Mouse (Mus musculus) 3T3-L1 (cell line): Measurements from ENCODE around the gene Msl1.

ENCODE experiments used
- DNase-seq: peaks from one replicate; pipeline ENCODE4 v3.0.0-alpha.2; 2015; ENCODE audit warnings: low read depth, low spot score

Gene Msl1

DNA sequence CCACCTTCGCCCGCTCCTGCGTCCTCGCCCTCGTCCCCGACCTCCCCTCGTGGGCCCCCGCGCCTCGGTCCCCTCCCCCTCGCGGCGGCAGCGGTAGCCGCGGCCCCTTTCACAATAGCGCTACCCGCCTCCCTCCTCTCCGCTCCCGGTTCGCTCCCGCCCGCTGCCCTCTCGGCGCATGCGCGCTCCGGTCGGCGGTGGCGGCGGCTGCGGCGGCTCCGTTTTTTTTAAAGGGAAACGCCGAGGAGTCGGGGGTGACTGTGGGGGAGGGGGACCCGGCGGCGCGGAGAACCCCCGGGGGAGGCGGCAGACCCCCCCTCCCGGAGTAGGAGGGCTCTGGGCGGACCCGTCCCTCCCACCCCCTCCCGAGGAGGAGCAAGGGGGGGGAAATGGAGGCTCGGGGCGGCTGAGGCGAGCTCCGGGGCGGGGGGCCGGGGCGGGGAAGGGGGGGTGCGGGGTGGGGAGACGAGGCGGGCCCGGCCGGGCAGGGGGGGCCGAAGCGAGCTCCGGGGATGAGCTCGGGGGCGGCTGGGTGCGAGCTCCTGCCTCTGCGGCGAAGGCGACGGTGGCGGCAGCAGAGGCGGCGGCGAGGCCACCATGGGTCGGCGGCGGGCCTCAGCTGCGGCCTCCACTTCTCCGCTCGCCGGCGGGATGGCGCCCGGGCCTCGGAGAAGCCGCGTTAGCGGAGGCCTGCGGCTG lies at the start of gene Msl1:
Gene Msl1, plus strand, starts transcription at position 502 of the 699 bp plus-strand sequence.
- peak; percentile 76 for DNase-seq

DNA sequence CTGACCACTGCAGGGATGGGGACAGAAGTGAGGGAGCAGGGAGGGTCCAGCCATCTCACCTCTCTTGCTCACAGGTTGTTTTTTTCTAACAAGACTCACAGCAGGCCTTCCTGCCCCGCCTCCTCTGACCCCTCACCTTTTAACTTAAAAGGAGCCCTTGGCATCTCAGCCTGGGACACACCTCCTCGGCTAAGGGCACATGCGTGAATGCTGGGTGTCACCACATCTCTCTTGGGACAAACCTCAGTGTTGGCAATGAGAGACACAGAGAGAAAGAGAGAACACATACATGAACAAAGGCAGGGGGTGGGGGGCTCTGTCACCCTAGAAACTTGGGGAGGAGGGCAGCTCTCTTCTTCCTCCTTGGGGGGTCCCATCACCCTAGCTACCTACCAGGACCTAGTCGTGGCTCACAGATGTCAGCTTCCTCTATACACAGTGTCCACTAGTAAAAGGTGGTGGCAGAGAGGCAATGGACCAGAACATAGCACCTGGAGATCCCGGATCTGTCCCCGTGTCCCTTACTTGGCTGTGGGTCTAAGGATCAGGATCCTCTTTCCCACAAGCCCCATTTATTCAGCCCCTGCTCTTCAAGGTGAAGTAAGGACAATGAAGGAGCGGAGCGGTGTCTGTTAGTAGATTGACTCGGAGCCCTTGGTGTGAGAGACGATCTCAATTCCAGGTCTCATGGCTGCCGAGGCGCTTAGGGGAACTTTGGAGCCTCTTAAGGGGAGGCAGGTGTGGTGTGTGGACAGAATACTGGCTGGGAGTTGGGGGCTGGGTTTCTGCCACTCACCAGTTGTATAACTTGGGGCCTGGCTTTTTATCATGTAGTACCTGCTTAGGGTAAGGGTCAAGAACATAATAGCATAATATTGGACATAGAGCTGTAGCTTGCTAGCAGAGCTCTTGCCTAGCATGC lies 49.1 kb upstream of the Msl1 start:
- no peak for DNase-seq

DNA sequence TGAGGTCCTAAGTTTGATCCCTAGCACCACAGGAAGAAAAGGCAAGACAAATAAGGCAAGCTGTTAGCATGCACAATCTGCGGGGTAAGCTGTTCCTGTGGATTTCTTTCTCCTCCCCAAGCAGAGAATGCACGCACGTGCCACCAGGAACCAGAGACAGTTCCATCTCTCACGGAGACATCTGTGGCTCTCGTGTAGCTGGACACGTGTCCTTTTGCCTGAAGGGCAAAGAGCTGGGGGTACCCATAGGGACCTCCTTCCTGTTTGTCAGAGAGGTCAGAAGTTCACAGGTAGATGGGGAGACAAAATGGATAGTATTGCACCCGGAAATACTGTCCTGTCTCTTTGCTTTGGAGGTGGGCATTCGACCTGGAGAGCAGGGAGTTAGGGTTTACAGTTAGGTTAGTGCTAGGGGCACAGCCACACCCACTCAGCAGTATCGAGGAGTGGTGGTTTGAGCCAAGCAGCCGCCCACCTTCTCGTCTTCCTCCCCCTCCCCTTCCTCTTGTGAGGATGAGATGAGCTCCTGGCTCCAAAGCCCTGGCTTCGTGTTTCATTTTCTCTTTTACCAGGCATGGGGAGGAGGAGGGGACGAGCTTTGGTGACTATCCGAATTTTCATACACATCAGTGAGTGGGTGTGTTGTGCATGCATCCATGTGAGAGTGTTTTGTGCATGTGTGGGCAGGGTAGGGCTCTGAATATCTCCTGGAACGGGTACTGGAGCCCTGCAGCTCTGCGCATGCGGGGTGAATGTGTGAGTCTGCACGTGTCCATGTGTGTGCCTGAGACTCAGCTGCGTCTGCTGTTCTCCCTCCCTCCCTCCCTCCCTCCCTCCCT lies 48.2 kb upstream of the Msl1 start:
- DNase-seq, result peak; percentile 70

GRCm38 (mm10) chr11:98747804-98748505 lies 47.4 kb upstream of the Msl1 start:
- no peak for DNase-seq

- peak; percentile 61 for DNase-seq
Observed at GRCm38 (mm10) chr11:98748506-98749416, 46.6 kb upstream of the Msl1 start.

DNA sequence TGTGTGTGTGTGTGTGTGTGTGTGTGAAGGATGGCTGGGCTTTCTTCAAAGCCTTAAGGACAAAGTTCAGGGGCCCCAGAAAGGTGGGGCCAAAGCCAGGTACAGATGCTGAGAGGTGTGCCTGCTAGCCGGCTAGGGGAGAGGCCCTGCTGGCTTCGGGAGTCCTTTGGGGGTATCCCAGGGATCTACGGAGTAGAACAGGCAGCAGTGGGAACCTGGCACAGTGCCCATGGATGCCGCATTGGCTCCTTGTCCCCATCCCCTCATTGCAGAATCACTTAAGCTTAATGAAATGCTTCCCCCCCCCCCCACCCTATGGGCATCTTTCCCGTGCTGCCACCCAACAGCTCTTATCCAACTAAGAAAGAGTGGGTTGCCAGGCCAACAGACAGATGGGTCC lies 45.6 kb upstream of the Msl1 start:
- no peak for DNase-seq

GRCm38 (mm10) chr11:98750351-98751201 lies 44.7 kb upstream of the Msl1 start:
- peak; percentile 65 for DNase-seq

DNA sequence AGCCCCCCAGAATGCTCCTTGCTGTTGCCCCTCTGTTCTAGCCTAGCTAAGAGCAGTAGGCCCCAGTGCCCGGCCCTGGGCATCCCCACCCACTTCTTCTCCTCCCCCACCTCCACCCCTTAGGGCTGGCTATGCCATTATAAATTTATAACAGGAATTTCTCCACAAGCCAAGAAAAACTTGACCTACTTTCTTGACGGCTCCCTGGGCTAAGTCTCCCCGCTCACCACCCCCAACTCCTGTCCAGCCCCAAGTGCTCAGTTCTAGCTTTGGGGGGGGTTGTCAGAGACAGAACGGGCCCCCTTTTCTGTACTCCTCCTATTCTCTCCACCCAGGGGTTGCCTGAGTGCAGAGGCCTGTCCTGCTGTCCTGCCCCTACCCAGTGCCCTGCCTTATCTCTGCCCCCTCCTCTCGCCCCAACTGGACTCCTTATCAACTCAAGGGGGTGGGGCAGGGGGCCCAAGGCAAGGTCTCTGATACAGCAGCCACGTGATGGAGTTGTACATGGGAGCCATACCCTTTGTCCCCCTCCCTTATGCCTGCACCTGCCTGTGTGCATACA lies 44.0 kb upstream of the Msl1 start:
- DNase-seq, result no peak

DNA sequence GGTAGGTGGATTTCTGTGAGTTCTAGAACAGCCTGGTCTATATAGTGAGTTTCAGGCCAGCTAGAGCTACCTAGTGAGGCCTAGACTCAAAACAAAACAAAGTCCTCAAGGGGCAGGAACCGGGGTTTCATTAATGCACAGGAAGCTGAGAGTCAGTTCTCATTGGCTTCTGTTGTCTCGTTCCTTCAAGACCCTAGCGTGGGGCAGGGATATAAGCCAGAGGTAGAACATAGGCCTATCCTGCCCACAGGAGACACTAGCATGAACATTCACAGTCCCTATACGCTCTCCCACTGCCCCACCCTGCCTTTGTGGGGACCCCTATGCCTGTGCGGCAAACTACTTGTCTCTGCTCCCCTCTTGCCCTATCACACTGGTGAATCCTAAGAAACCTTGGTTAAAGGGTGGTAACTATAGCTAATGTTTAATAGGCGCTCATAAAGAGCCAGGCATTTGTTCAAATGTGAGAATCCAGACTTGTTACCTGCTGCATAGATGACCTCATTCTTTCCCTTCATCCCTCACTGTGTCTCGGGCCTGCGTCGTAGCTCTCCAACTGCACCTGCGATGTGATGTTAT lies 42.7 kb upstream of the Msl1 start:
- no peak for DNase-seq

GRCm38 (mm10) chr11:98753264-98753663 lies 42.1 kb upstream of the Msl1 start:
- no peak for DNase-seq

- no peak for DNase-seq
Observed at GRCm38 (mm10) chr11:98754151-98754620, 41.1 kb upstream of the Msl1 start.

- DNase-seq, result peak; percentile 68
Observed at GRCm38 (mm10) chr11:98754621-98755181, 40.6 kb upstream of the Msl1 start.

GRCm38 (mm10) chr11:98755726-98756380 lies 39.5 kb upstream of the Msl1 start:
- no peak for DNase-seq

DNA sequence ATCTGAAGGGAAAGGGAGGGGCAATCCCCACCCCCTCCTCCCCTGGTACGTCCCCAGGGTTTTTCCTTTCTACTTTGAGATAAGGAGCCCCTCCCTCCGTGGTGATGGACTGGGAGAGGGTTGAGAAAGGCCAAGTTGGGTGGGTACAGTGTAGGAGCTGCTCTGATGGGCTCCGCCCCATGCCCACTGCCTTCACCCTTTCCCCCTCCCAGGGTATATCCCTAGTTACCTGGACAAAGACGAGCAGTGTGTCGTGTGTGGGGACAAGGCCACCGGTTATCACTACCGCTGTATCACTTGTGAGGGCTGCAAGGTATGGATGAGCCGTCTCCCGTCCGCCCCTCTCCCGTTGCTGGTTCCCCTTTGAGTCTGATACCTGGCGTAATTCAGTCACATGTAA lies 38.6 kb upstream of the Msl1 start:
- DNase-seq, result no peak

DNA sequence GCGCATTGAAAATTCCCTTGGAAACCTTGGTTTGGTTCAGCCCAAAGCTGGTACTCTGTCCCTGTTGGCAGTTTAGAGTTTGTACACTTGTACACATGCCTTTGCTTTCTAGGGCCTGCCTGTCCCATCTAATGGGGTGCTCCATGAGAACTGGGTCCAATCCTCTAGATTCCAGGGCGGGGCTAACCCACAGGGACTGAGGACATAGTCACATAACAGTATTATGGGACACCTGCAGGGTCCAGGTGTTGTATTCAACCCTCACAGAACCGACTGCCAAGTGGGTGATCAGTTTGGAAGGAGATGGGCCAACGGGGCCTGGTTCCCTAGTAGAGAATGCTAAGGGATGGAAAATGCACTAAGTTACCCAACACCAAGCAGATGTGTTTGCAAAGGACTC lies 33.4 kb upstream of the Msl1 start:
- no peak for DNase-seq

GRCm38 (mm10) chr11:98762756-98763501 lies 32.4 kb upstream of the Msl1 start:
- peak; percentile 98 for DNase-seq

DNA sequence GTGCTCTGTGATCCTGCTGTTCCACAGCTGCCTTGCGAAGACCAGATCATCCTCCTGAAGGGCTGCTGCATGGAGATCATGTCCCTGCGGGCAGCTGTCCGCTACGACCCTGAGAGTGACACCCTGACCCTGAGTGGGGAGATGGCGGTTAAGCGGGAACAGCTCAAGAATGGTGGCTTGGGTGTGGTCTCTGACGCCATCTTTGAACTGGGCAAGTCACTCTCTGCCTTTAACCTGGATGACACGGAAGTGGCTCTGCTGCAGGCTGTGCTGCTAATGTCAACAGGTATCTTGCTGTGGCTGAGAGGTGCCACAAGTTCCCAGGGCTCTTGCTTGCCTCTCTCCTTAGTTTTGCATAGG lies 31.8 kb upstream of the Msl1 start:
- no peak for DNase-seq
